Comparison of ENCODE assay signal across 9 mouse cellular contexts in genomic region chr15:62203951-62204905, GRCm38 (mm10).
A peak's percentile ranks its signal among the peaks of the same experiment; 100 is the strongest.
DNase-seq lines count a peak whose midpoint lies in the region; ATAC-seq lines count a peak whose summit lies in the region.
"Had no signal": no experiment of that assay in that cellular context is flagged by ENCODE, and none has a peak within 500 bp of the region (broad histone marks: within the 10 kb centered on the region; RNA-seq: fewer than 3 reads in every experiment).

No protein-coding gene starts in this region.

- H3K4me1 ChIP-seq in liver, embryonic 12.5 days: peaks cover 32% of the 10 kb centered on the region
- peaks cover 6% of the 10 kb centered on the region; the same call in 1 of the 2 replicates for H3K4me1 ChIP-seq in intestine, embryonic 16.5 days (ENCODE audit: control insufficient read depth, insufficient read depth, low read length)
- H3K4me1 ChIP-seq in stomach, embryonic 16.5 days (ENCODE audit: control insufficient read depth, insufficient read depth, low read length): no peaks in the 10 kb centered on the region

- H3K9me3 ChIP-seq in liver, embryonic 12.5 days (replicated peaks): 0 out of 2 replicates have a peak, but pooled peaks cover 4% of the 10 kb centered on the region
- 0 out of 2 replicates have a peak, but pooled peaks cover 4% of the 10 kb centered on the region for H3K9me3 ChIP-seq in intestine, embryonic 16.5 days (ENCODE audit: control insufficient read depth, low read length)
- no peaks in the 10 kb centered on the region for H3K9me3 ChIP-seq in stomach, embryonic 16.5 days (replicated peaks; ENCODE audit: control insufficient read depth, low read length)
- H3K9me3 ChIP-seq: heart, embryonic 10.5 days had no signal

- peaks cover 30% of the 10 kb centered on the region for H3K36me3 ChIP-seq in liver, embryonic 12.5 days
- no peaks in the 10 kb centered on the region for H3K36me3 ChIP-seq in intestine, embryonic 16.5 days (ENCODE audit: control insufficient read depth, insufficient read depth, low read length)
- no peaks in the 10 kb centered on the region for H3K36me3 ChIP-seq in stomach, embryonic 16.5 days (ENCODE audit: control insufficient read depth, insufficient read depth, low read length)
- H3K36me3 ChIP-seq: heart, embryonic 10.5 days had no signal

- ATAC-seq in liver, embryonic 12.5 days: no peak
- ATAC-seq in intestine, embryonic 16.5 days: peak; percentile 94
- peak; percentile 74; the same call in 1 of the 2 replicates for ATAC-seq in stomach, embryonic 16.5 days (ENCODE audit: insufficient read depth, low FRiP score)
- ATAC-seq: inflammation-experienced regulatory T-cells, adult 6 months had no signal

- no peak overlapping the region for H3K4me3 ChIP-seq in liver, embryonic 12.5 days
- H3K4me3 ChIP-seq in intestine, embryonic 16.5 days (ENCODE audit: low read length): no peak overlapping the region
- H3K4me3 ChIP-seq in stomach, embryonic 16.5 days (replicated peaks; ENCODE audit: low read length): no peak overlapping the region
- H3K4me3 ChIP-seq: heart, embryonic 10.5 days had no signal

- no peak overlapping the region for H3K4me2 ChIP-seq in liver, embryonic 12.5 days
- peak overlapping the region; percentile 11; the same call in 1 of the 2 replicates for H3K4me2 ChIP-seq in intestine, embryonic 16.5 days (ENCODE audit: low read depth, low read length)
- no peak overlapping the region; the same call in 1 of the 2 replicates for H3K4me2 ChIP-seq in stomach, embryonic 16.5 days (ENCODE audit: low read depth, low read length)

- no peak overlapping the region for H3K9ac ChIP-seq in liver, embryonic 12.5 days
- H3K9ac ChIP-seq in intestine, embryonic 16.5 days (ENCODE audit: low read depth, low read length): no peak overlapping the region
- H3K9ac ChIP-seq in stomach, embryonic 16.5 days (ENCODE audit: low read length): no peak overlapping the region

- DNase-seq in liver: no peak
- DNase-seq in kidney, postnatal 14 days: peak; percentile 69
- DNase-seq in gastrocnemius, adult 8-10 months (ENCODE audit: low spot score in 2 of 2): no peak
- no peak for DNase-seq in urinary bladder, postnatal 25 days (ENCODE audit: low spot score)

- H3K27ac ChIP-seq in liver, embryonic 12.5 days: 0 out of 2 replicates have a peak overlapping the region, but pooled peaks have one; percentile 0
- H3K27ac ChIP-seq in intestine, embryonic 16.5 days (ENCODE audit: low read length): peak overlapping the region; percentile 51
- H3K27ac ChIP-seq in stomach, embryonic 16.5 days (ENCODE audit: low read length): 0 out of 2 replicates have a peak overlapping the region, but pooled peaks have one; percentile 54
- H3K27ac ChIP-seq: heart, embryonic 10.5 days had no signal

- 76% methylated on average over 18 of the region's 18 CpGs for WGBS in liver, embryonic 12.5 days (ENCODE audit: insufficient replicate concordance)
- WGBS in intestine, embryonic 16.5 days: 58% methylated on average over 18 of the region's 18 CpGs
- WGBS in stomach, embryonic 16.5 days: 57% methylated on average over 18 of the region's 18 CpGs

- no peaks in the 10 kb centered on the region for H3K27me3 ChIP-seq in liver, embryonic 12.5 days (replicated peaks)
- no peaks in the 10 kb centered on the region for H3K27me3 ChIP-seq in intestine, embryonic 16.5 days (replicated peaks; ENCODE audit: control insufficient read depth, insufficient read depth, low read length)
- H3K27me3 ChIP-seq in stomach, embryonic 16.5 days (ENCODE audit: control insufficient read depth, insufficient read depth, low read length): no peaks in the 10 kb centered on the region

Comparison
In these comparisons a context has a peak if more than half of its experiments do, and no peak if none do; other contexts are left out.
1. H3K27ac ChIP-seq: peak in every context shown above with its lines; median percentile 54 in stomach, embryonic 16.5 days; 51 in intestine, embryonic 16.5 days; 0 in liver, embryonic 12.5 days.